Mouse (Mus musculus): ENCODE results near the gene Dgkq. TPM values are rescaled to one million over a fixed set of nuclear protein-coding genes. Genes with fewer than 3 reads are reported as not detected.
A peak's percentile ranks its signal among the peaks of the same experiment; 100 is the strongest.

The Dgkq gene
- polyA plus RNA-seq, 1 experiment from 2014 or later = 13.9 TPM

- Histone ChIP-seq H3K9ac (ENCODE audit: low read length) (peak overlapping the region; percentile 78), H3K36me3 (ENCODE audit: control insufficient read depth, insufficient read depth, low read length) (no peaks in the 10 kb centered on the region), H3K4me1 (replicated peaks; ENCODE audit: control insufficient read depth, insufficient read depth, low read length) (peaks cover 25% of the 10 kb centered on the region), H3K27ac (ENCODE audit: low read depth, low read length) (peak overlapping the region; percentile 41; the same call in 1 of the 2 replicates), H3K4me3 (ENCODE audit: low read depth, low read length) (peak overlapping the region; percentile 96), H3K9me3 (ENCODE audit: control insufficient read depth, low read length) (no peaks in the 10 kb centered on the region), H3K27me3 (ENCODE audit: control insufficient read depth, insufficient read depth, low read length) (peaks cover 4% of the 10 kb centered on the region), H3K4me2 (ENCODE audit: low read depth, low read length, severe bottlenecking) (peak overlapping the region; percentile 78)
- DNase-seq (ENCODE audit: low spot score) (peak; percentile 75), ATAC-seq (replicated peaks; ENCODE audit: low FRiP score) (peak; percentile 67)
- under 1% methylated on average over 85 of the region's 99 CpGs for WGBS
These were observed 25.1 kb upstream of the Dgkq start for GRCm38 (mm10) chr5:108694352-108695261.

- H3K4me1 ChIP-seq (replicated peaks; ENCODE audit: control insufficient read depth, insufficient read depth, low read length) = peaks cover 25% of the 10 kb centered on the region
These were observed 24.4 kb upstream of the Dgkq start for GRCm38 (mm10) chr5:108693872-108694288.

DNA sequence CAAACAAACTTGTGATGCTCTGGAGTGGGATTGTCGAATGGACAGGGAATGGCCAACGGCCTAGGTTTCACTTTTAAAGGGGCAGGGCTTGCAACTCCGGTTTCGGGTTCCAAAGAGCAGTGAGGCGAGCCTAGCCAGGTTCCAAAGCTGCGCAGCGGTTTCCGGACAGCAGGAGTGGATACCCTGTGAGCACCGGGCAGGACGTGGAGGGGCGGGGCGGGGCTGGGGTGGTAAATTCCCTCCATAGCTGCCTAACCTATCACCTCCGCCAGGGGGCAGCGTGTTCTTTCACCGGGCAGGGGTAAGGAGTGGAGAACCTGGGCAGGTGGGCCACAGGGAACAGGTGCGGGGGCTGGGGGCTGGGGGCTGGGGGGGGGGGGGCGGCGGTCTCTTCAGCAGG lies 22.8 kb upstream of the Dgkq start, which contains the start of gene Fgfrl1:
Gene Fgfrl1 (plus strand): TSS at position 112 of the 400 bp plus-strand sequence.
- DNase-seq (ENCODE audit: low spot score) (peak; percentile 81), ATAC-seq (replicated peaks; ENCODE audit: low FRiP score) (no peak)
- H3K27ac ChIP-seq (ENCODE audit: low read depth, low read length) = no peak within 1 kb of the TSS
- H3K4me3 ChIP-seq (ENCODE audit: low read depth, low read length) = peak within 1 kb of the TSS; percentile 96
- H3K4me2 ChIP-seq (ENCODE audit: low read depth, low read length, severe bottlenecking) = peak within 1 kb of the TSS; percentile 78
- WGBS = 4% methylated on average over 16 of the region's 18 CpGs
- no peaks in the 10 kb centered on the region for H3K9me3 ChIP-seq (ENCODE audit: control insufficient read depth, low read length)
- H3K27me3 ChIP-seq (ENCODE audit: control insufficient read depth, insufficient read depth, low read length) = peaks cover 4% of the 10 kb centered on the region
- H3K4me1 ChIP-seq (replicated peaks; ENCODE audit: control insufficient read depth, insufficient read depth, low read length) = peaks cover 17% of the 10 kb centered on the region
- H3K36me3 ChIP-seq (ENCODE audit: control insufficient read depth, insufficient read depth, low read length) = no peaks in the 10 kb centered on the region
- no peak within 1 kb of the TSS for H3K9ac ChIP-seq (ENCODE audit: low read length)

More at GRCm38 (mm10) chr5:108693872-108694288, 24.4 kb upstream of the Dgkq start:
- Histone ChIP-seq H3K27ac (ENCODE audit: low read depth, low read length) (no peak overlapping the region), H3K4me3 (ENCODE audit: low read depth, low read length) (peak overlapping the region; percentile 96), H3K9ac (ENCODE audit: low read length) (peak overlapping the region; percentile 78), H3K4me2 (ENCODE audit: low read depth, low read length, severe bottlenecking) (peak overlapping the region; percentile 78), H3K9me3 (ENCODE audit: control insufficient read depth, low read length) (no peaks in the 10 kb centered on the region), H3K27me3 (ENCODE audit: control insufficient read depth, insufficient read depth, low read length) (peaks cover 4% of the 10 kb centered on the region), H3K36me3 (ENCODE audit: control insufficient read depth, insufficient read depth, low read length) (no peaks in the 10 kb centered on the region)
- peak; percentile 95 for DNase-seq (ENCODE audit: low spot score)
- 0% methylated on average over 22 of the region's 43 CpGs for WGBS
- ATAC-seq (replicated peaks; ENCODE audit: low FRiP score) = peak; percentile 94

DNA sequence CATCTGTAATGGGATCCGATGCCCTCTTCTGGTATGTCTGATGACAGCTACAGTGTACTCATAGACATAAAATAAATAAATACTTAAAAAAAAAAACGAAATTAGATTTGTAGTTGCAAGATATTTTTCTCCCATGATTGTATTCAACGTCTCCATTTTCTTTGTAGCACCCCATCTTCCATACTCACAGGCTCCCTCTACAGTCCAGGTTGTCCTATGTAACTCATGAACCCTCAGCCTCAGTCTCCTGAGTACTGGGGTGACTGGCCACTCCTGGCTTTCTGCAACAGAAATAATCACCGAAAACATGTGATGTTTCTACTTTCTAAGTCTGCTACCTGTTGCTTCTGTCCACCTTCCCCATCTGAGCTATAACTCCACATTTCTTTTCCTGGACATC lies 21.7 kb upstream of the Dgkq start:
- ATAC-seq (replicated peaks; ENCODE audit: low FRiP score) (no peak), DNase-seq (ENCODE audit: low spot score) (no peak)
- no peak overlapping the region for H3K4me2 ChIP-seq (ENCODE audit: low read depth, low read length, severe bottlenecking)
- H3K9me3 ChIP-seq (ENCODE audit: control insufficient read depth, low read length) = no peaks in the 10 kb centered on the region
- WGBS = 78% methylated on average over 4 of the region's 4 CpGs
- H3K4me1 ChIP-seq (replicated peaks; ENCODE audit: control insufficient read depth, insufficient read depth, low read length) = peaks cover 10% of the 10 kb centered on the region; the same call in 1 of the 2 replicates
- peaks cover 4% of the 10 kb centered on the region for H3K27me3 ChIP-seq (ENCODE audit: control insufficient read depth, insufficient read depth, low read length)
- H3K4me3 ChIP-seq (ENCODE audit: low read depth, low read length) = no peak overlapping the region
- no peaks in the 10 kb centered on the region for H3K36me3 ChIP-seq (ENCODE audit: control insufficient read depth, insufficient read depth, low read length)
- H3K9ac ChIP-seq (ENCODE audit: low read length) = no peak overlapping the region
- no peak overlapping the region for H3K27ac ChIP-seq (ENCODE audit: low read depth, low read length)

- no peak for ATAC-seq (replicated peaks; ENCODE audit: low FRiP score)
- Histone ChIP-seq H3K27me3 (ENCODE audit: control insufficient read depth, insufficient read depth, low read length) (peaks cover 4% of the 10 kb centered on the region), H3K9me3 (ENCODE audit: control insufficient read depth, low read length) (no peaks in the 10 kb centered on the region), H3K4me2 (ENCODE audit: low read depth, low read length, severe bottlenecking) (no peak overlapping the region), H3K4me1 (replicated peaks; ENCODE audit: control insufficient read depth, insufficient read depth, low read length) (peaks cover 4% of the 10 kb centered on the region; the same call in 1 of the 2 replicates), H3K4me3 (ENCODE audit: low read depth, low read length) (no peak overlapping the region), H3K27ac (ENCODE audit: low read depth, low read length) (no peak overlapping the region), H3K36me3 (ENCODE audit: control insufficient read depth, insufficient read depth, low read length) (no peaks in the 10 kb centered on the region), H3K9ac (ENCODE audit: low read length) (no peak overlapping the region)
- DNase-seq (ENCODE audit: low spot score) = no peak
- WGBS = 79% methylated on average over 5 of the region's 5 CpGs
These were observed 19.6 kb upstream of the Dgkq start for GRCm38 (mm10) chr5:108689091-108689490.

DNA sequence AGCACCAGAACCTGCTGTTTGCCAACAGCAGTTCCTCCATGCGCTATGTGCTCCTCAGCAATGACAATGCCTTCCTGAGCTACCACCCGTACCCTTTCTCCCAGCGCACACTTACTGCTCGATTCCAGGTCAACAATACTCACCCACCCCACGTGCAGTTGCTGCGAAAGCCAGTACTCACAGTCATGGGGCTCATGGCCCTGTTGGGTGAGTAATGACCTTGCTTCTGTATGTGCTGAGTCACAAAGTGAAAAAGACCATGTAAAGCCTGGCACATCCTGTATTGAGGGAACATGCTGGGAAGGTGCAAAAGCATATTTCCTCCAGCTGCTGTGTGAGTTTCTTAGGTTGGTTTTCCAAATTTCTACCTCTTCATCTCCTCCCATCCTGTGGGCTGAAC lies 11.4 kb upstream of the Dgkq start:
- no peak overlapping the region for H3K27ac ChIP-seq (ENCODE audit: low read depth, low read length)
- no peak overlapping the region for H3K9ac ChIP-seq (ENCODE audit: low read length)
- no peaks in the 10 kb centered on the region for H3K36me3 ChIP-seq (ENCODE audit: control insufficient read depth, insufficient read depth, low read length)
- H3K27me3 ChIP-seq (ENCODE audit: control insufficient read depth, insufficient read depth, low read length) = no peaks in the 10 kb centered on the region
- H3K4me3 ChIP-seq (ENCODE audit: low read depth, low read length) = no peak overlapping the region
- peaks cover 11% of the 10 kb centered on the region; the same call in 1 of the 2 replicates for H3K4me1 ChIP-seq (replicated peaks; ENCODE audit: control insufficient read depth, insufficient read depth, low read length)
- no peak overlapping the region for H3K4me2 ChIP-seq (ENCODE audit: low read depth, low read length, severe bottlenecking)
- no peak for DNase-seq (ENCODE audit: low spot score)
- ATAC-seq (replicated peaks; ENCODE audit: low FRiP score) = no peak
- 90% methylated on average over 6 of the region's 6 CpGs for WGBS
- no peaks in the 10 kb centered on the region for H3K9me3 ChIP-seq (ENCODE audit: control insufficient read depth, low read length)

DNA sequence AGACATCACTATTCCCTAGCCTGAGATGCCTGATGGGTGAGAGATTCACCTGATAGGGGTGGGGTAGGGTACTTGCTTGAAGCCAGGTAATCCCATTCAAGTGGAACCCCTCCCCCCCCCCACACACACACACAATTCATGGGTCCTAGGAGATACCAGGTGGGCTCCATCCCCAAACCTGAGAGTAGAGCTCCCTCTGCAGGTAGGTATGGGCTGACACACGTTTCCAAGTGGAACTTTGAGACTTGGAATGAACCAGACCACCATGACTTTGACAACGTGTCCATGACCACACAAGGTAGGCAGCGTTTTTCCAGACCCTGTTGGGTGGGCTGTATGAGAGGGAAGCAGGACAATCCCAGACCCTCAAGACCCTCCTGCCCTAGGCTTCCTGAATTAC lies 10.4 kb upstream of the Dgkq start:
- Histone ChIP-seq H3K9me3 (ENCODE audit: control insufficient read depth, low read length) (no peaks in the 10 kb centered on the region), H3K4me3 (ENCODE audit: low read depth, low read length) (no peak overlapping the region), H3K9ac (ENCODE audit: low read length) (no peak overlapping the region), H3K36me3 (ENCODE audit: control insufficient read depth, insufficient read depth, low read length) (no peaks in the 10 kb centered on the region), H3K4me1 (replicated peaks; ENCODE audit: control insufficient read depth, insufficient read depth, low read length) (peaks cover 11% of the 10 kb centered on the region; the same call in 1 of the 2 replicates), H3K4me2 (ENCODE audit: low read depth, low read length, severe bottlenecking) (no peak overlapping the region), H3K27ac (ENCODE audit: low read depth, low read length) (no peak overlapping the region), H3K27me3 (ENCODE audit: control insufficient read depth, insufficient read depth, low read length) (no peaks in the 10 kb centered on the region)
- 54% methylated on average over 3 of the region's 3 CpGs for WGBS
- ATAC-seq (replicated peaks; ENCODE audit: low FRiP score) (no peak), DNase-seq (ENCODE audit: low spot score) (no peak)

- DNase-seq (ENCODE audit: low spot score) = no peak
- WGBS = 89% methylated on average over 6 of the region's 6 CpGs
- H3K9ac ChIP-seq (ENCODE audit: low read length) = no peak overlapping the region
- H3K4me3 ChIP-seq (ENCODE audit: low read depth, low read length) = no peak overlapping the region
- H3K4me2 ChIP-seq (ENCODE audit: low read depth, low read length, severe bottlenecking) = no peak overlapping the region
- no peaks in the 10 kb centered on the region for H3K27me3 ChIP-seq (ENCODE audit: control insufficient read depth, insufficient read depth, low read length)
- H3K9me3 ChIP-seq (ENCODE audit: control insufficient read depth, low read length) = no peaks in the 10 kb centered on the region
- ATAC-seq (replicated peaks; ENCODE audit: low FRiP score) = no peak
- peaks cover 11% of the 10 kb centered on the region; the same call in 1 of the 2 replicates for H3K4me1 ChIP-seq (replicated peaks; ENCODE audit: control insufficient read depth, insufficient read depth, low read length)
- H3K36me3 ChIP-seq (ENCODE audit: control insufficient read depth, insufficient read depth, low read length) = no peaks in the 10 kb centered on the region
- H3K27ac ChIP-seq (ENCODE audit: low read depth, low read length) = no peak overlapping the region
These were observed 8.9 kb upstream of the Dgkq start for GRCm38 (mm10) chr5:108678296-108678854.
